Mouse (Mus musculus) olfactory bulb, adult 2 months (tissue): ENCODE results near the gene Pacrg. TPM values are rescaled to one million over a fixed set of nuclear protein-coding genes. Genes with fewer than 3 reads are reported as not detected.
A peak's percentile ranks its signal among the peaks of the same experiment; 100 is the strongest.

Source experiments
- H3K27ac ChIP-seq: fragments of 200-500 bp; 2 replicates; pipeline ENCODE4 v1.5.1; 2012; ENCODE audit warnings: low read depth, low read length; ENCODE audit not compliant: insufficient read depth
- H3K4me1 ChIP-seq: fragments of 200-500 bp; 2 replicates; pipeline ENCODE4 v1.6.1; 2012; ENCODE audit warnings: low read length; ENCODE audit not compliant: control insufficient read depth, insufficient read depth
- H3K4me3 ChIP-seq: fragments of 200-500 bp; 2 replicates; pipeline ENCODE4 v1.5.1; 2012; ENCODE audit warnings: mild to moderate bottlenecking, low read depth, low read length, moderate library complexity; ENCODE audit not compliant: insufficient read depth
- CTCF ChIP-seq: fragments of 200-500 bp; IDR thresholded peaks from 2 replicates; pipeline ENCODE4 v1.5.1; 2012; ENCODE audit warnings: low read depth, mild to moderate bottlenecking, low read length, moderate library complexity; ENCODE audit not compliant: insufficient read depth
- POLR2A ChIP-seq: fragments of 200-500 bp; IDR thresholded peaks from 2 replicates; pipeline ENCODE4 v1.6.1; 2012; ENCODE audit warnings: mild to moderate bottlenecking, low read depth, low read length, moderate library complexity; ENCODE audit not compliant: insufficient read depth
- WGBS: fragments of 180-500 bp; shearing (Covaris S2); methylation state at CpG from one replicate; pipeline ENCODE4 v1.1.7; 2018; 5-methylcytosine and 5-hydroxymethylcytosine counted together
- polyA plus RNA-seq: library from polyadenylated mRNA; stranded (reverse); fragments of >200 nt; gene quantifications from 2 replicates; pipeline ENCODE4 v1.2.4, GENCODE M21; 2012; ENCODE audit warnings: low replicate concordance; ENCODE audit not compliant: missing spikeins, insufficient read depth, insufficient read length

Pacrg gene
- polyA plus RNA-seq, 1 experiment = not detected

GRCm38 (mm10) chr17:10702781-10703180 lies 137.3 kb downstream of the Pacrg start:
- no peak overlapping the region for H3K4me3 ChIP-seq
- TF ChIP-seq CTCF (no peak), POLR2A (no peak)
- H3K4me1 ChIP-seq = peaks cover 4% of the 10 kb centered on the region
- H3K27ac ChIP-seq = peak overlapping the region; percentile 53; the same call in 1 of the 2 replicates
- 31% methylated on average over 6 of the region's 6 CpGs for WGBS

GRCm38 (mm10) chr17:10698041-10698440 lies 142.1 kb downstream of the Pacrg start:
- no peak overlapping the region for H3K27ac ChIP-seq
- WGBS = 54% methylated on average over 8 of the region's 8 CpGs
- peaks cover 3% of the 10 kb centered on the region for H3K4me1 ChIP-seq
- no peak overlapping the region for H3K4me3 ChIP-seq
- TF ChIP-seq CTCF (no peak), POLR2A (no peak)

GRCm38 (mm10) chr17:10695421-10695820 lies 144.7 kb downstream of the Pacrg start:
- Histone ChIP-seq H3K4me1 (no peaks in the 10 kb centered on the region), H3K4me3 (no peak overlapping the region), H3K27ac (no peak overlapping the region)
- no peak for TF ChIP-seq POLR2A
- TF ChIP-seq CTCF = no peak

GRCm38 (mm10) chr17:10677098-10677497 lies 163.0 kb downstream of the Pacrg start:
- WGBS = 34% methylated on average over 4 of the region's 4 CpGs
- Histone ChIP-seq H3K4me3 (no peak overlapping the region), H3K27ac (no peak overlapping the region), H3K4me1 (peaks cover 8% of the 10 kb centered on the region)
- TF ChIP-seq CTCF (no peak), POLR2A (no peak)

- no peak overlapping the region for H3K4me3 ChIP-seq
- no peak overlapping the region for H3K27ac ChIP-seq
- TF ChIP-seq CTCF = no peak
- TF ChIP-seq POLR2A = no peak
- peaks cover 8% of the 10 kb centered on the region for H3K4me1 ChIP-seq
- WGBS = 79% methylated on average over 5 of the region's 5 CpGs
Observed at GRCm38 (mm10) chr17:10675536-10675935, 164.6 kb downstream of the Pacrg start.

- TF ChIP-seq CTCF (no peak), POLR2A (no peak)
- 57% methylated on average over 3 of the region's 3 CpGs for WGBS
- H3K4me1 ChIP-seq = peaks cover 8% of the 10 kb centered on the region
- H3K4me3 ChIP-seq = no peak overlapping the region
- no peak overlapping the region for H3K27ac ChIP-seq
Observed at GRCm38 (mm10) chr17:10675048-10675447, 165.1 kb downstream of the Pacrg start.

GRCm38 (mm10) chr17:10661294-10661693 lies 178.8 kb downstream of the Pacrg start:
- WGBS = 70% methylated on average over 4 of the region's 4 CpGs
- H3K4me3 ChIP-seq = no peak overlapping the region
- no peak overlapping the region for H3K27ac ChIP-seq
- no peak for TF ChIP-seq POLR2A
- TF ChIP-seq CTCF = no peak
- no peaks in the 10 kb centered on the region for H3K4me1 ChIP-seq

- TF ChIP-seq POLR2A (no peak), CTCF (no peak)
- 96% methylated on average over 7 of the region's 7 CpGs for WGBS
- Histone ChIP-seq H3K27ac (no peak overlapping the region), H3K4me3 (no peak overlapping the region), H3K4me1 (no peaks in the 10 kb centered on the region)
Observed at GRCm38 (mm10) chr17:10643604-10644003, 196.5 kb downstream of the Pacrg start.

GRCm38 (mm10) chr17:10639816-10640215 lies 200.3 kb downstream of the Pacrg start:
- WGBS = 70% methylated on average over 1 of the region's 1 CpGs
- TF ChIP-seq POLR2A = no peak
- no peak for TF ChIP-seq CTCF
- H3K4me1 ChIP-seq = no peaks in the 10 kb centered on the region
- H3K27ac ChIP-seq = no peak overlapping the region
- no peak overlapping the region for H3K4me3 ChIP-seq

GRCm38 (mm10) chr17:10635955-10636470 lies 204.1 kb downstream of the Pacrg start:
- WGBS = 50% methylated on average over 8 of the region's 8 CpGs
- no peak for TF ChIP-seq CTCF
- no peak for TF ChIP-seq POLR2A
- Histone ChIP-seq H3K4me1 (no peaks in the 10 kb centered on the region), H3K27ac (no peak overlapping the region), H3K4me3 (no peak overlapping the region)
